Mouse (Mus musculus) liver, adult (tissue): Measurements from ENCODE around the gene Sh3bp4.

Source experiments
- GATA4 ChIP-seq: IDR thresholded peaks from 2 replicates; pipeline ENCODE4 v1.6.1; 2014; ENCODE audit warnings: mild to moderate bottlenecking, low read length; ENCODE audit not compliant: insufficient replicate concordance

The Sh3bp4 gene

GRCm38 (mm10) chr1:89081371-89081770, 11.2 kb downstream of the Sh3bp4 start:
- TF ChIP-seq GATA4: no peak

- no peak for TF ChIP-seq GATA4
These were observed 12.1 kb downstream of the Sh3bp4 start for GRCm38 (mm10) chr1:89082171-89082882.

- no peak for TF ChIP-seq GATA4
These were observed 16.4 kb downstream of the Sh3bp4 start for GRCm38 (mm10) chr1:89086575-89087153.

GRCm38 (mm10) chr1:89088144-89088543, 17.9 kb downstream of the Sh3bp4 start:
- no peak for TF ChIP-seq GATA4

GRCm38 (mm10) chr1:89088748-89089288, 18.6 kb downstream of the Sh3bp4 start:
- TF ChIP-seq GATA4: no peak

GRCm38 (mm10) chr1:89089821-89090600, 19.8 kb downstream of the Sh3bp4 start:
- no peak for TF ChIP-seq GATA4

GRCm38 (mm10) chr1:89090676-89091075, 20.5 kb downstream of the Sh3bp4 start:
- no peak for TF ChIP-seq GATA4

GRCm38 (mm10) chr1:89092019-89092418, 21.8 kb downstream of the Sh3bp4 start:
- TF ChIP-seq GATA4: no peak

GRCm38 (mm10) chr1:89092442-89092991, 22.3 kb downstream of the Sh3bp4 start:
- no peak for TF ChIP-seq GATA4

GRCm38 (mm10) chr1:89093696-89094095, 23.5 kb downstream of the Sh3bp4 start:
- TF ChIP-seq GATA4: no peak

GRCm38 (mm10) chr1:89094416-89094815, 24.2 kb downstream of the Sh3bp4 start:
- no peak for TF ChIP-seq GATA4

- no peak for TF ChIP-seq GATA4
These were observed 25.6 kb downstream of the Sh3bp4 start for GRCm38 (mm10) chr1:89095642-89096424.

- TF ChIP-seq GATA4: no peak
These were observed 32.2 kb downstream of the Sh3bp4 start for GRCm38 (mm10) chr1:89102231-89103003.

- TF ChIP-seq GATA4: no peak
These were observed 32.7 kb downstream of the Sh3bp4 start for GRCm38 (mm10) chr1:89103004-89103263.

GRCm38 (mm10) chr1:89103505-89103904, 33.3 kb downstream of the Sh3bp4 start:
- no peak for TF ChIP-seq GATA4
